ENCODE assay signal across 8 mouse cellular contexts in genomic region chr15:85716045-85716444, GRCm38 (mm10). TPM values are rescaled to one million over a fixed set of nuclear protein-coding genes. Genes with fewer than 3 reads are reported as not detected.
DNase-seq lines count a peak whose midpoint lies in the region; ATAC-seq and TF ChIP-seq lines count a peak whose summit lies in the region.

No protein-coding gene starts in this region.

- no peaks in the 10 kb centered on the region for H3K9me3 ChIP-seq in embryonic facial prominence, embryonic 10.5 days
- no peaks in the 10 kb centered on the region for H3K9me3 ChIP-seq in heart, postnatal 0 days (replicated peaks; ENCODE audit: control insufficient read depth, low read length)

- ATAC-seq in heart, postnatal 0 days (ENCODE audit: insufficient read depth, low read depth), result peak; percentile 55

- WGBS in embryonic facial prominence, embryonic 10.5 days, result 14% methylated on average over 7 of the region's 7 CpGs
- 6% methylated on average over 7 of the region's 7 CpGs for WGBS in heart, postnatal 0 days

- H3K27ac ChIP-seq in embryonic facial prominence, embryonic 10.5 days (replicated peaks), result no peak overlapping the region
- no peak overlapping the region for H3K27ac ChIP-seq in heart, postnatal 0 days (ENCODE audit: low read depth)

- no peak overlapping the region for H3K4me3 ChIP-seq in embryonic facial prominence, embryonic 10.5 days
- no peak overlapping the region for H3K4me3 ChIP-seq in heart, postnatal 0 days (ENCODE audit: low read depth, low read length)

- no peak overlapping the region for H3K4me2 ChIP-seq in heart, postnatal 0 days (ENCODE audit: low read depth, low read length)

- no peak for TF ChIP-seq EP300 in heart, postnatal 0 days (IDR thresholded peaks at IDR 0.05; ENCODE audit: low read depth)

- H3K36me3 ChIP-seq in embryonic facial prominence, embryonic 10.5 days (replicated peaks), result no peaks in the 10 kb centered on the region
- no peaks in the 10 kb centered on the region for H3K36me3 ChIP-seq in heart, postnatal 0 days (replicated peaks; ENCODE audit: control insufficient read depth, insufficient read depth, low read length)

- peak; percentile 98 for TF ChIP-seq CTCF in heart, postnatal 0 days (IDR thresholded peaks at IDR 0.05; ENCODE audit: low read depth)

- H3K27me3 ChIP-seq in embryonic facial prominence, embryonic 10.5 days (replicated peaks; ENCODE audit: low read depth, poor library complexity, severe bottlenecking), result peaks cover 28% of the 10 kb centered on the region
- H3K27me3 ChIP-seq in heart, postnatal 0 days (ENCODE audit: control insufficient read depth, insufficient read depth, low read length), result no peaks in the 10 kb centered on the region

- H3K9ac ChIP-seq in heart, postnatal 0 days (replicated peaks; ENCODE audit: low read depth, low read length), result no peak overlapping the region

- DNase-seq in ES-CJ7 (ENCODE audit: low read depth, low spot score), result peak; percentile 72
- peak; percentile 86 to 88 for DNase-seq in adrenal gland, postnatal 36 days
- peak; percentile 82 for DNase-seq in embryonic facial prominence, embryonic 10.5 days (ENCODE audit: low spot score)
- DNase-seq in heart, postnatal 0 days (ENCODE audit: low spot score), result peak; percentile 77
- DNase-seq in layer of hippocampus, adult 8-10 months (ENCODE audit: low spot score in 2 of 2), result peak; percentile 72 to 89
- peak; percentile 88 for DNase-seq in lung, postnatal 14 days
- DNase-seq in right cerebral cortex, adult 18-20 months, result peak; percentile 80
- DNase-seq in urinary bladder, adult 2 months (ENCODE audit: low spot score), result peak; percentile 81

- no peaks in the 10 kb centered on the region for H3K4me1 ChIP-seq in embryonic facial prominence, embryonic 10.5 days
- peaks cover 11% of the 10 kb centered on the region; the same call in 1 of the 2 replicates for H3K4me1 ChIP-seq in heart, postnatal 0 days (ENCODE audit: control insufficient read depth, insufficient read depth)

RNA-seq across cellular contexts. Expression of gene Ppara, which starts 18.7 kb away (rescaled TPM):
- 10 to 100 TPM; 23.9 to 38.5 TPM for total RNA-seq in adrenal gland, postnatal 36 days (2021)
- 0.29 and 0.75 TPM in 2 replicates for polyA plus RNA-seq in embryonic facial prominence, embryonic 10.5 days (2016; fragmentation: Nextera tagmentation; extraction: Ambion mirVana)
- total RNA-seq in heart, postnatal 0 days (2014; rRNA removed; ENCODE audit: low replicate concordance), result 11.6 and 18.5 TPM in 2 replicates
- polyA plus RNA-seq in heart, postnatal 0 days (2015; fragmentation: Nextera tagmentation; extraction: Ambion mirVana), result 31.4 and 33.4 TPM in 2 replicates
- 1 to 10 TPM; 2.8 to 5.1 (median 4.2) TPM for total RNA-seq in layer of hippocampus, adult 8-10 months (2022)
- polyA plus RNA-seq in urinary bladder, adult 2 months (2012; rRNA removed), result 6.9 and 7.8 TPM in 2 replicates
